Mouse (Mus musculus) layer of hippocampus, postnatal 36 days (tissue): ENCODE data around the gene Zbtb7b. TPM values are rescaled to one million over a fixed set of nuclear protein-coding genes. Genes with fewer than 3 reads are reported as not detected.
A peak's percentile ranks its signal among the peaks of the same experiment; 100 is the strongest.

ENCODE experiments used
- DNase-seq, 2 experiments: peaks; one replicate each; pipeline ENCODE4 v3.0.0; 2022
- total RNA-seq, 2 experiments: library from RNA; stranded (reverse); gene quantifications; 2 replicates each; pipeline ENCODE4 v1.2.3; 2021

Gene Zbtb7b
- total RNA-seq, 2 experiments from 2014 or later = 15.1 to 16.1 TPM

GRCm38 (mm10) chr3:89418170-89418860, 23.7 kb upstream of the Zbtb7b start, which contains the start of the genes Cks1b and Shc1:
TSS of gene Cks1b (minus strand) at chr3:89418383.
TSS of gene Shc1 (plus strand) at chr3:89418443.
- peak; percentile 89 to 91 for DNase-seq

GRCm38 (mm10) chr3:89417840-89418169, 23.2 kb upstream of the Zbtb7b start:
- no peak for DNase-seq

- DNase-seq = no peak
These were observed 22.6 kb upstream of the Zbtb7b start for GRCm38 (mm10) chr3:89417131-89417530.

- DNase-seq = no peak
These were observed 21.6 kb upstream of the Zbtb7b start for GRCm38 (mm10) chr3:89416158-89416557.

GRCm38 (mm10) chr3:89411490-89412393, 17.2 kb upstream of the Zbtb7b start, which contains the start of gene Flad1:
TSS of gene Flad1 (minus strand) at chr3:89411870.
- peak; percentile 96 to 99 for DNase-seq

- no peak for DNase-seq
These were observed 16.3 kb upstream of the Zbtb7b start for GRCm38 (mm10) chr3:89410864-89411263.

GRCm38 (mm10) chr3:89409701-89410100, 15.1 kb upstream of the Zbtb7b start:
- DNase-seq = no peak

GRCm38 (mm10) chr3:89408448-89408847, 13.9 kb upstream of the Zbtb7b start:
- no peak for DNase-seq

GRCm38 (mm10) chr3:89406887-89407286, 12.3 kb upstream of the Zbtb7b start:
- no peak for DNase-seq

GRCm38 (mm10) chr3:89402693-89403092, 8.1 kb upstream of the Zbtb7b start, which contains the start of gene Lenep:
TSS of gene Lenep (minus strand) at chr3:89402793.
- no peak for DNase-seq

- DNase-seq = no peak
These were observed 6.8 kb upstream of the Zbtb7b start for GRCm38 (mm10) chr3:89401329-89401728.

GRCm38 (mm10) chr3:89396654-89397005, 2.1 kb upstream of the Zbtb7b start:
- no peak for DNase-seq

GRCm38 (mm10) chr3:89395806-89396653, 1.5 kb upstream of the Zbtb7b start:
- no peak for DNase-seq

GRCm38 (mm10) chr3:89395419-89395805, 836 bp upstream of the Zbtb7b start:
- no peak for DNase-seq

GRCm38 (mm10) chr3:89394894-89395256, 299 bp upstream of the Zbtb7b start:
- no peak for DNase-seq

GRCm38 (mm10) chr3:89393605-89394004, 971 bp downstream of the Zbtb7b start:
- DNase-seq = peak; percentile 96

GRCm38 (mm10) chr3:89392871-89393311, 1.7 kb downstream of the Zbtb7b start:
- no peak for DNase-seq

- DNase-seq = no peak
These were observed 2.7 kb downstream of the Zbtb7b start for GRCm38 (mm10) chr3:89391663-89392511.

- no peak for DNase-seq
These were observed 3.6 kb downstream of the Zbtb7b start for GRCm38 (mm10) chr3:89390699-89391662.

GRCm38 (mm10) chr3:89390111-89390515, 4.5 kb downstream of the Zbtb7b start:
- no peak for DNase-seq
